Mouse (Mus musculus) intestine, postnatal 0 days (tissue): ENCODE measurements around the gene Dhx9. TPM values are rescaled to one million over a fixed set of nuclear protein-coding genes. Genes with fewer than 3 reads are reported as not detected.
A peak's percentile ranks its signal among the peaks of the same experiment; 100 is the strongest.
"Not testable (repeated sequence)": the region's sequence is repeated elsewhere in the genome, so short reads cannot be mapped to it uniquely, and the experiment has no call there.

Experiments used
- ATAC-seq: fragments of 200-750 bp; cut with Nextera tagmentation; 2 replicates; pipeline ENCODE4 v1.8.0; 2017; ENCODE audit warnings: mild to moderate bottlenecking, moderate TSS enrichment, moderate library complexity
- H3K27ac ChIP-seq: fragments of 300-500 bp; sonication (generic); 2 replicates; pipeline ENCODE4 v1.5.1; 2014; ENCODE audit warnings: mild to moderate bottlenecking, low read depth, low read length, moderate library complexity
- H3K27me3 ChIP-seq: fragments of 300-500 bp; sonication (generic); replicated peaks from 2 replicates; pipeline ENCODE4 v1.6.1; 2014; ENCODE audit warnings: low read length, mixed read lengths; ENCODE audit not compliant: control insufficient read depth, insufficient read depth
- H3K36me3 ChIP-seq: fragments of 300-500 bp; sonication (generic); 2 replicates; pipeline ENCODE4 v1.6.1; 2014; ENCODE audit warnings: mild to moderate bottlenecking, moderate library complexity; ENCODE audit not compliant: control insufficient read depth, insufficient read depth
- H3K4me1 ChIP-seq: fragments of 300-500 bp; sonication (generic); replicated peaks from 2 replicates; pipeline ENCODE4 v1.6.1; 2014; ENCODE audit warnings: antibody characterized with exemption, low read length, mixed read lengths; ENCODE audit not compliant: control insufficient read depth, insufficient read depth
- H3K4me2 ChIP-seq: fragments of 300-500 bp; sonication (generic); replicated peaks from 2 replicates; pipeline ENCODE4 v1.6.1; 2014; ENCODE audit warnings: low read depth, mild to moderate bottlenecking, moderate library complexity
- H3K4me3 ChIP-seq: fragments of 300-500 bp; sonication (generic); 2 replicates; pipeline ENCODE4 v1.5.1; 2014; ENCODE audit warnings: low read depth, low read length
- H3K9ac ChIP-seq: fragments of 300-500 bp; sonication (generic); 2 replicates; pipeline ENCODE4 v1.6.1; 2014; ENCODE audit warnings: mild to moderate bottlenecking, low read depth, low read length
- H3K9me3 ChIP-seq: fragments of 300-500 bp; sonication (generic); 2 replicates; pipeline ENCODE4 v1.6.1; 2016; ENCODE audit warnings: mixed run types; ENCODE audit not compliant: control insufficient read depth
- CTCF ChIP-seq: sonication (generic); IDR thresholded peaks from 2 replicates; pipeline ENCODE4 v1.5.1; 2016; ENCODE audit warnings: low read depth, mild to moderate bottlenecking, control low read depth, antibody characterized with exemption, moderate library complexity
- WGBS: fragments of 180-500 bp; shearing (Covaris S2); extraction: QIAGEN DNeasy Blood & Tissue Kit; methylation state at CpG from one replicate; pipeline ENCODE4 v1.1.7; 2014; 5-methylcytosine and 5-hydroxymethylcytosine counted together
- polyA plus RNA-seq: library from polyadenylated mRNA; unstranded; fragments of >200 nt; fragmentation: Nextera tagmentation; extraction: Ambion mirVana; gene quantifications from 2 replicates; pipeline ENCODE4 v1.2.1, GENCODE M21; 2015

The Dhx9 gene
- polyA plus RNA-seq, 1 experiment from 2014 or later: 14.1 TPM

DNA sequence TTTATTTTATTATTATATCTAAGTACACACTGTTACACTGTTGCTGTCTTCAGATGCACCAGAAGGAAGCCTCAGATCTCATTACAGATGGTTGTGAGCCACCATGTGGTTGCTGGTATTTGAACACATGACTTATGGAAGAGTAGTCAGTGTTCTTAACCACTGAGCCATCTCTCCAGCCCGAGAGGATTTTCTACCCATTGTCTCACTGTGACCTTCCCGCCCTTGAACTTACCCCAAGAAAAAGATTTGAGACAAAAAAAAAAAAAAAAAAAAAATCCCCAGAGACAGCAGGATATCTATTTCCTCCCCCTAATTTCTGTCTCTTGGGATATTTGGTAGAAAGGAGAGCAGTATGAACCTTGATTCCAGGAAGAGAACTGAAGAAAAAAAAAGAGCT lies 2.1 kb upstream of the Dhx9 start:
- Histone ChIP-seq H3K9me3 (no peaks in the 10 kb centered on the region), H3K4me2 (no peak overlapping the region), H3K27ac (no peak overlapping the region), H3K4me3 (no peak overlapping the region), H3K36me3 (no peaks in the 10 kb centered on the region), H3K4me1 (0 out of 2 replicates have a peak, but pooled peaks cover 9% of the 10 kb centered on the region), H3K9ac (no peak overlapping the region), H3K27me3 (no peaks in the 10 kb centered on the region)
- ATAC-seq: no peak
- 64% methylated on average over 2 of the region's 2 CpGs for WGBS
- no peak for TF ChIP-seq CTCF

DNA sequence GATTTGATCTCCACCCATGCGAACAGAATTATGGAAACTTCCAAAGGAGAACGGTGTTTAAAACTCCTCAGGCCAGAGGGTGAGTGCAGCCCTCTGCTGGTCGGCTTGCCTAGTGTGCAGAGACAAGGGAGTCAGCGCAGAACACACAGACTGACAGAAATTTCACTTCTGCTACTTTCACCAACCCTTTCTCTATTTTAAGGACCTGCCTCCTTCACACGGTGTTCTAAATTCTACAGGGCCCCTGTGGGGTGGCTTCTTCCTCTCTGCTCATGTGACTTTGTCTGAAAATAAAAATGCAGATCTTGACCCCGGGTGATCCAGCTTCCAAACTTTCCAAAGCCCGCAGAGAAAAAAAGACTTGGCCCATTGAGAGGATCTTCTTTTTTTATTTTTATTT lies 1.7 kb upstream of the Dhx9 start:
- Histone ChIP-seq H3K9me3 (no peaks in the 10 kb centered on the region), H3K27ac (no peak overlapping the region), H3K36me3 (no peaks in the 10 kb centered on the region), H3K9ac (no peak overlapping the region), H3K4me1 (0 out of 2 replicates have a peak, but pooled peaks cover 9% of the 10 kb centered on the region), H3K4me3 (no peak overlapping the region), H3K4me2 (no peak overlapping the region), H3K27me3 (no peaks in the 10 kb centered on the region)
- ATAC-seq: no peak
- peak; percentile 41; the same call in 1 of the 2 replicates for TF ChIP-seq CTCF
- 52% methylated on average over 7 of the region's 7 CpGs for WGBS

DNA sequence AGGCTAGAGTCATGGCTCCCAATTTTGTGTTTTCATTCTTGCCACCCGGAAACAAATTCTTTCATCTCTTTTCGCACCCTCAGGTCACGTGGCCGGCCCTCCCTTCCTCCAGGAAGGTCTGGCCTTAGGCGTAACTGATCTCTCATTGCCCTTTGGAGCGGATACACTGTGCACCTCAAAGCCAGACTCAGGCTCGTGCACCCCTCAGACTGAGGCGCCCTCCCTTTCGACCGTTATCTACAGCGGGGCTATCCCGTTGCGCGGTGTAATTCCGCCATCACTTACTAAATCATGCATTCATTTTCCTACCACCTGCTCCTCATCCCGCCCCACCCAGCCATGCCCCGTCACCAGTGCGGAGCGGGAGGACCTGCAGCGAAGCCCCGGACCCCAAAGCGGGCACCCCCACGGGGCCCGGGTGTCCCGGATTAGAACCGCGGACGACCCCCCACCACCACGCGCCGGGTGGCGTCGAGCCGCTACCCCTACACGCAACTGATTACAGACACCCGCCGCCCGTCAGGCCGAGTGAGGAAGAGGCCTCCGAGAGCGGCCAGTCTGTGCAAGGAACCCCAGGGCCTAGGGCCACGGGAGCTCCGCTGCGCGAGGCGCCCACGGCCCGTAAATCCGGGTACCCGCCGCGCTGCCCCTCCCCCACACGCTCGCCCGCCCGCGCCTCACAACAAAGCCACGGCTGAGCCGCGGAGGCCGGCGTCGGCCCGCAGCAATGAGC lies 527 bp downstream of the Dhx9 start:
- Histone ChIP-seq H3K36me3 (peaks cover 8% of the 10 kb centered on the region; the same call in 1 of the 2 replicates), H3K4me2 (peak overlapping the region; percentile 73), H3K9me3 (no peaks in the 10 kb centered on the region), H3K9ac (peak overlapping the region; percentile 73), H3K27ac (peak overlapping the region; percentile 67), H3K4me1 (peaks cover 9% of the 10 kb centered on the region; the same call in 1 of the 2 replicates), H3K4me3 (peak overlapping the region; percentile 72), H3K27me3 (no peaks in the 10 kb centered on the region)
- under 1% methylated on average over 64 of the region's 64 CpGs for WGBS
- no peak for TF ChIP-seq CTCF
- peak; percentile 84 for ATAC-seq

DNA sequence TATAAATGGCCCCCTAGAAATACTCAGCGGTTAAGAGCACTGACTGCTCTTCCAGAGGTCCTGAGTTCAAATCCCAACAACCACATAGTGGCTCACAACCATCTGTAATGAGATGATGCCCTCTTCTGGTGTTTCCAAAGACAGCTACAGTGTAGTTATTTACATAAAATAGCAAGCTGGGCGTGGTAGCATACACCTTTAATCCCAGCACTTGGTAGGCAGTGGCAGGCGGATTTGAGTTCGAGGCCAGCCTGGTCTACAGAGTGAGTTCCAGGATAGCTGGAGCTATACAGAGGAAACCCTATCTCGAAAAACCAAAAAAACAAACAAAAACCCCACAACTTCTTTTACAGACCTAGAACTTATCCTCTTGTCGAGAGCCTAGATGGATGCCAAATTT lies 1.3 kb downstream of the Dhx9 start:
- H3K27ac ChIP-seq: peak overlapping the region; percentile 67; the same call in 1 of the 2 replicates
- TF ChIP-seq CTCF: 0 out of 2 replicates have a peak, but pooled peaks have one; percentile 10
- H3K36me3 ChIP-seq: peaks cover 12% of the 10 kb centered on the region
- not testable (repeated sequence) for H3K9me3 ChIP-seq, ATAC-seq, H3K27me3 ChIP-seq, H3K4me1 ChIP-seq
- H3K9ac ChIP-seq: peak overlapping the region; percentile 73; the same call in 1 of the 2 replicates
- peak overlapping the region; percentile 72 for H3K4me3 ChIP-seq
- H3K4me2 ChIP-seq: peak overlapping the region; percentile 73
- WGBS: 3% methylated on average over 6 of the region's 6 CpGs

DNA sequence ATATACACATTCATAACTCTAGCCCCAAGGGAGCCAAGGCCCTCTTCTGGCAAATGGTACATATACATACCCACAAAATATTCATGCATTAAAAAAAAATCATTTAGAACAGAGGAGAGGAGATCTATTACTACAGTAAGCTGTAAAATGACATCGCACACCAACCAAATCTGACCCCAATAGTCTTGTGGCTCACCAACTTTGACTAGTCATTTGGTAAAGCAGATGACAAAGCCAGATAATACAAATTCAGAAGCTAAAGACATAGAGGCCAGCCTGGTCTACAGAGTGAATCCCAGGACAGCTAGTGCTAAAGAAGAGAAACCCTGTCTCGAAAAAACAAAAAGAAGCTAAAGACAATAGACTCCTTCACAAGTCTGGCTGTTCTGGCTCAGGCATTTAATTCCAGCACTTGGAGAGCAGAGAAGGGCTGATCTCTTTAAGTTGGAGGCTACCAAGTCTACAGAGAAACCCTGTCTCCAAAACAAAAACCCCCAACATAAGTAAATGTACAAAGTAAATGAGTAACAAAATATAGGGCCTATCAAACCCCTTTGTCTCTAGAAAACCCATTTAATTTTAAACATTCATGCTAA lies 2.2 kb downstream of the Dhx9 start:
- 34% methylated on average over 2 of the region's 2 CpGs for WGBS
- no peak for ATAC-seq
- peak overlapping the region; percentile 73 for H3K4me2 ChIP-seq

DNA sequence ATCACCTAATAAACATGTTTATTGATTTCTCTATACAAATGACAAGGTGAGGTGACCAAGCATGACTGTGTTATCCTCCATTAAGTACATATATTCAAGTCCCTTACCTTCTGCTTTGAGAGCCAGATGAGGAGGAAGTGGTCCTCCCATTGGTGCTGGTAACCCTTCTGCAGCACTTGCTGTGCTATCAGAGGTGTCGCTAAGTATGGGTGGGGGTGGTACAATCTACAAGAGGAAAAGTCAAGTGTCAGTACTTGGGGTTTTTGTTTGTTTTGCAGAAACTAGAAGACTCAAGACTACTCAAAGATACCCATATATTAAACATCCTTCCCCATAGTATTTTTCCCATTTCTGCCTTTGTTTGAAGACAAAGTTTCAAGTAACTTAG lies 6.4 kb downstream of the Dhx9 start:
- Histone ChIP-seq H3K4me2 (no peak overlapping the region), H3K27me3 (no peaks in the 10 kb centered on the region), H3K36me3 (peaks cover 54% of the 10 kb centered on the region), H3K9me3 (no peaks in the 10 kb centered on the region), H3K4me3 (no peak overlapping the region), H3K9ac (no peak overlapping the region), H3K4me1 (peaks cover 5% of the 10 kb centered on the region; the same call in 1 of the 2 replicates), H3K27ac (no peak overlapping the region)
- WGBS: 65% methylated on average over 1 of the region's 1 CpGs
- no peak for ATAC-seq
- TF ChIP-seq CTCF: no peak

More for the DNA sequence above, 2.2 kb downstream of the Dhx9 start:
- H3K4me3 ChIP-seq: peak overlapping the region; percentile 22
- H3K4me1 ChIP-seq: peaks cover 9% of the 10 kb centered on the region; the same call in 1 of the 2 replicates
- peaks cover 19% of the 10 kb centered on the region for H3K36me3 ChIP-seq
- TF ChIP-seq CTCF: no peak
- H3K9me3 ChIP-seq: no peaks in the 10 kb centered on the region
- H3K9ac ChIP-seq: no peak overlapping the region
- no peak overlapping the region for H3K27ac ChIP-seq
- no peaks in the 10 kb centered on the region for H3K27me3 ChIP-seq
